Mouse (Mus musculus) intestine, postnatal 0 days (tissue): Measurements from ENCODE around the gene Jarid2. TPM values are rescaled to one million over a fixed set of nuclear protein-coding genes. Genes with fewer than 3 reads are reported as not detected.
A peak's percentile ranks its signal among the peaks of the same experiment; 100 is the strongest.

Experiments used
- ATAC-seq: fragments of 200-750 bp; cut with Nextera tagmentation; 2 replicates; pipeline ENCODE4 v1.8.0; 2017; ENCODE audit warnings: mild to moderate bottlenecking, moderate TSS enrichment, moderate library complexity
- H3K27ac ChIP-seq: fragments of 300-500 bp; sonication (generic); 2 replicates; pipeline ENCODE4 v1.5.1; 2014; ENCODE audit warnings: mild to moderate bottlenecking, low read depth, low read length, moderate library complexity
- H3K27me3 ChIP-seq: fragments of 300-500 bp; sonication (generic); replicated peaks from 2 replicates; pipeline ENCODE4 v1.6.1; 2014; ENCODE audit warnings: low read length, mixed read lengths; ENCODE audit not compliant: control insufficient read depth, insufficient read depth
- H3K36me3 ChIP-seq: fragments of 300-500 bp; sonication (generic); 2 replicates; pipeline ENCODE4 v1.6.1; 2014; ENCODE audit warnings: mild to moderate bottlenecking, moderate library complexity; ENCODE audit not compliant: control insufficient read depth, insufficient read depth
- H3K4me1 ChIP-seq: fragments of 300-500 bp; sonication (generic); replicated peaks from 2 replicates; pipeline ENCODE4 v1.6.1; 2014; ENCODE audit warnings: antibody characterized with exemption, low read length, mixed read lengths; ENCODE audit not compliant: control insufficient read depth, insufficient read depth
- H3K4me2 ChIP-seq: fragments of 300-500 bp; sonication (generic); replicated peaks from 2 replicates; pipeline ENCODE4 v1.6.1; 2014; ENCODE audit warnings: low read depth, mild to moderate bottlenecking, moderate library complexity
- H3K4me3 ChIP-seq: fragments of 300-500 bp; sonication (generic); 2 replicates; pipeline ENCODE4 v1.5.1; 2014; ENCODE audit warnings: low read depth, low read length
- H3K9ac ChIP-seq: fragments of 300-500 bp; sonication (generic); 2 replicates; pipeline ENCODE4 v1.6.1; 2014; ENCODE audit warnings: mild to moderate bottlenecking, low read depth, low read length
- H3K9me3 ChIP-seq: fragments of 300-500 bp; sonication (generic); 2 replicates; pipeline ENCODE4 v1.6.1; 2016; ENCODE audit warnings: mixed run types; ENCODE audit not compliant: control insufficient read depth
- CTCF ChIP-seq: sonication (generic); IDR thresholded peaks from 2 replicates; pipeline ENCODE4 v1.5.1; 2016; ENCODE audit warnings: low read depth, mild to moderate bottlenecking, control low read depth, antibody characterized with exemption, moderate library complexity
- WGBS: fragments of 180-500 bp; shearing (Covaris S2); extraction: QIAGEN DNeasy Blood & Tissue Kit; methylation state at CpG from one replicate; pipeline ENCODE4 v1.1.7; 2014; 5-methylcytosine and 5-hydroxymethylcytosine counted together
- polyA plus RNA-seq: library from polyadenylated mRNA; unstranded; fragments of >200 nt; fragmentation: Nextera tagmentation; extraction: Ambion mirVana; gene quantifications from 2 replicates; pipeline ENCODE4 v1.2.1, GENCODE M21; 2015

Jarid2 gene
- polyA plus RNA-seq, 1 experiment from 2014 or later, result 6.8 TPM

- Histone ChIP-seq H3K27ac (no peak overlapping the region), H3K4me1 (no peaks in the 10 kb centered on the region), H3K27me3 (no peaks in the 10 kb centered on the region), H3K36me3 (no peaks in the 10 kb centered on the region), H3K4me2 (no peak overlapping the region), H3K9me3 (no peaks in the 10 kb centered on the region), H3K9ac (no peak overlapping the region), H3K4me3 (no peak overlapping the region)
- WGBS, result 95% methylated on average over 1 of the region's 1 CpGs
- TF ChIP-seq CTCF, result no peak
- ATAC-seq, result no peak
Measured at GRCm38 (mm10) chr13:44728145-44728880, 961 bp upstream of the Jarid2 start.

GRCm38 (mm10) chr13:44730146-44730864 is 1.0 kb downstream of the Jarid2 start:
- no peaks in the 10 kb centered on the region for H3K9me3 ChIP-seq
- H3K4me3 ChIP-seq, result peak overlapping the region; percentile 71
- peak overlapping the region; percentile 96 for H3K27ac ChIP-seq
- ATAC-seq, result peak; percentile 94
- H3K36me3 ChIP-seq, result no peaks in the 10 kb centered on the region
- no peak for TF ChIP-seq CTCF
- H3K4me1 ChIP-seq, result no peaks in the 10 kb centered on the region; the same call in 1 of the 2 replicates
- H3K4me2 ChIP-seq, result peak overlapping the region; percentile 97
- H3K27me3 ChIP-seq, result no peaks in the 10 kb centered on the region
- H3K9ac ChIP-seq, result peak overlapping the region; percentile 92
- under 1% methylated on average over 69 of the region's 87 CpGs for WGBS

DNA sequence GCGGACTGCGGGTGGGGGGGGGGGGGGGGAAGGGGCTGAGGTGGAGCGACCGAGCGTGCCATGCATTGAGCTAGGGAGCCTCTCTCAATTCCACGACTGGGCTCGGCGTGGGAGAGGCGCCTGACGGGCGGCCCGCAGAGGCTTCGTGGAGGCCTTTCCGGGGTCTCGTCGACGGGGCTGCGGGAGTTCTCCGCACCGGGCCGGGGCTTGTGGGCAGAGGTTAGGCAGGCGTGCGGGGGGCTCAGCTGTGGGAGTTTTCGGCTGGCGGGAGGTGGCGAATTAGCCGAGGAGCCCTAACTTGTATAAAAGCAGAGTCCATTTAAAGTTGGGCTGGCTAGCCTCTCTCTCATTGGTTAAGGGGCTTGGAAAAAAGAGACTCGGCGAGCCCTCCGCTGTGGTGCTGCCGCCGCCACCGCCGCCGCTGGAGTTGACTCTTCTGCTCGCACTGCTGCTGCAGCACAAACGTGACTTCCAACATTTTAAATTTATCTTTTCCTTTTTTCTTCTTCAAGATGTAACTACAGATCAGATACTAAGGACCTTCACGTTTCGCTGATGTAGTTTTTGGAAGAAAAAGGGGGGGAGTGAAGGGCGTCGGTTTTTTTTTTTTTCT is 1.8 kb downstream of the Jarid2 start:
- H3K4me1 ChIP-seq, result no peaks in the 10 kb centered on the region; the same call in 1 of the 2 replicates
- 1% methylated on average over 37 of the region's 41 CpGs for WGBS
- H3K9me3 ChIP-seq, result no peaks in the 10 kb centered on the region
- no peaks in the 10 kb centered on the region for H3K36me3 ChIP-seq
- peak; percentile 71 for ATAC-seq
- H3K9ac ChIP-seq, result peak overlapping the region; percentile 92
- no peak for TF ChIP-seq CTCF
- H3K27me3 ChIP-seq, result no peaks in the 10 kb centered on the region
- H3K27ac ChIP-seq, result peak overlapping the region; percentile 96
- peak overlapping the region; percentile 97 for H3K4me2 ChIP-seq
- peak overlapping the region; percentile 71 for H3K4me3 ChIP-seq

DNA sequence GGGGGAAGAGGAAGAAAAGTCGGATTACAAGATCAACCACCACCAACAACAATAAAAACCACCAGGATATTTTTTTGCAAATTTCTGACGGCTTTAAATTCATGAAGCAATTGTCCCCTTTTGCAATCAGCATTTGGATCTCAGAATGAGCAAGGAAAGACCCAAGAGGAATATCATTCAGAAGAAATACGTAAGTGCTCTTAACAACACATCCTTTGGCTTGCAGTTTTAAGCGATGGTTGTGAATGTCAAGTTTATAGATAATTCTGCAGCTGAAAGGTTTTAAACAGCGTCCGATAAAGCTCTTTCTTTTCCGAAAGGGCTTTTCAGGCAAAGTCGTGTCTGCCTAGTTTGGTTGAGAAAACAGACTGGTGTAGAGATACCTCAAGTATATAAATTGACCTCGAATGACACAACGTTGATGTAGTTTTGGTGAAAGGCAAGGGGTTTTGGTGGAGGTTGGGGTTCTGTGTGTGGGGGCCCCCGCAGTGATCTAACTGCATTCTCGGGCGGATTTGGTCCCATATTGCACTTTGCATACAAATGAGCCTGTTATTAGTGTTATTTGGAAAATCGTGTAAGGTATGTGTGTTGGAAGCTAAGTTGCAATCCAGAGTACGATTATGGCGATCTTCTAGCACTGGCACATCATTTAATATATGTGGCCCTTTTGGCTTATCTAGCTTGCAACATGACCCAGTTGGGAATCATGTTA is 2.6 kb downstream of the Jarid2 start:
- no peak for TF ChIP-seq CTCF
- no peak overlapping the region for H3K27ac ChIP-seq
- H3K4me2 ChIP-seq, result peak overlapping the region; percentile 97
- no peaks in the 10 kb centered on the region; the same call in 1 of the 2 replicates for H3K4me1 ChIP-seq
- no peak for ATAC-seq
- no peaks in the 10 kb centered on the region for H3K36me3 ChIP-seq
- H3K4me3 ChIP-seq, result peak overlapping the region; percentile 71
- H3K9ac ChIP-seq, result peak overlapping the region; percentile 92
- WGBS, result 2% methylated on average over 16 of the region's 16 CpGs
- H3K9me3 ChIP-seq, result no peaks in the 10 kb centered on the region
- no peaks in the 10 kb centered on the region for H3K27me3 ChIP-seq

GRCm38 (mm10) chr13:44732442-44732974 is 3.2 kb downstream of the Jarid2 start:
- no peaks in the 10 kb centered on the region for H3K27me3 ChIP-seq
- H3K4me1 ChIP-seq, result peaks cover 3% of the 10 kb centered on the region; the same call in 1 of the 2 replicates
- no peak for TF ChIP-seq CTCF
- no peaks in the 10 kb centered on the region for H3K9me3 ChIP-seq
- H3K9ac ChIP-seq, result peak overlapping the region; percentile 92
- H3K4me2 ChIP-seq, result peak overlapping the region; percentile 97
- no peak overlapping the region for H3K27ac ChIP-seq
- peak overlapping the region; percentile 71 for H3K4me3 ChIP-seq
- no peaks in the 10 kb centered on the region for H3K36me3 ChIP-seq
- ATAC-seq, result no peak
- WGBS, result under 1% methylated on average over 7 of the region's 7 CpGs

- Histone ChIP-seq H3K27me3 (no peaks in the 10 kb centered on the region), H3K9ac (peak overlapping the region; percentile 70), H3K4me1 (peaks cover 3% of the 10 kb centered on the region; the same call in 1 of the 2 replicates), H3K9me3 (no peaks in the 10 kb centered on the region), H3K4me2 (peak overlapping the region; percentile 97), H3K4me3 (peak overlapping the region; percentile 71), H3K36me3 (no peaks in the 10 kb centered on the region), H3K27ac (peak overlapping the region; percentile 77)
- no peak for TF ChIP-seq CTCF
- no peak for ATAC-seq
- under 1% methylated on average over 13 of the region's 13 CpGs for WGBS
Measured at GRCm38 (mm10) chr13:44733036-44733372, 3.7 kb downstream of the Jarid2 start.
